Mouse (Mus musculus): Measurements from ENCODE around the gene Ncor2.

DNA sequence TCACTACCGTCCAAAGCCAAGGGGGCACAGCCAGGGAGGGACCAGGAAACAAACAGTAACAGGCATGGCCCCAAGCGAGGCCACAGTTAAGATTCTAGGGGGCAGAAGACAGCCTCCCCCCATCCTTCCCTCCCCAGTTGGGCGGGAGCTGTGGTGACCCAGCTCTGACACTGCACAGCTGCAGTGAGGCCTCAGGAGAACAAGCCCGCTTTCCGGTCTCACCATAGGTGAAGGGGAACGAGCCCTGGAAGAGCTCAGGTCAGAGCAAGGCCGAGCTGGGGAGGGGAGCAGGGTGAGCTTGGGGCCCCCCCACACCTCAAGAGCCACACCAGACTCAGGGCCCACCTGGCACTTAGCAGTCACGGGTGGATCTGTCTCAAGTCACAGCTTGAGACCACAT, 123.1 kb downstream of the Ncor2 start:
- TF ChIP-seq CTCF (IDR thresholded peaks at IDR 0.05; ENCODE audit: low read depth), result no peak
- TF ChIP-seq EP300 (optimal IDR thresholded peaks at IDR 0.05), result no peak
